ENCODE assay signal across 7 mouse cellular contexts in genomic region chr17:74717618-74718151, GRCm38 (mm10). TPM values are rescaled to one million over a fixed set of nuclear protein-coding genes. Genes with fewer than 3 reads are reported as not detected.
DNase-seq lines count a peak whose midpoint lies in the region; ATAC-seq lines count a peak whose summit lies in the region.

Ttc27 (plus strand) TSS chr17:74717732.

- H3K27ac ChIP-seq in embryonic facial prominence, embryonic 12.5 days = no peak within 1 kb of the TSS
- no peak within 1 kb of the TSS for H3K27ac ChIP-seq in limb, embryonic 11.5 days (replicated peaks; ENCODE audit: low read depth, low read length)
- H3K27ac ChIP-seq in midbrain, embryonic 14.5 days (replicated peaks; ENCODE audit: low read depth, low read length) = no peak within 1 kb of the TSS

- WGBS in embryonic facial prominence, embryonic 12.5 days = under 1% methylated on average over 31 of the region's 31 CpGs
- 1% methylated on average over 31 of the region's 31 CpGs for WGBS in limb, embryonic 11.5 days
- WGBS in midbrain, embryonic 14.5 days = under 1% methylated on average over 31 of the region's 31 CpGs

- peak within 1 kb of the TSS; percentile 82 for H3K4me3 ChIP-seq in embryonic facial prominence, embryonic 12.5 days
- H3K4me3 ChIP-seq in limb, embryonic 11.5 days (ENCODE audit: low read depth, low read length) = peak within 1 kb of the TSS; percentile 70
- H3K4me3 ChIP-seq in midbrain, embryonic 14.5 days (replicated peaks; ENCODE audit: low read depth, low read length) = peak within 1 kb of the TSS; percentile 44

- peak; percentile 95 for DNase-seq in adrenal gland, postnatal 25 days
- DNase-seq in heart, adult 11 months = peak; percentile 100
- DNase-seq in kidney, adult 18-20 months = peak; percentile 96
- peak; percentile 97 for DNase-seq in limb, embryonic 11.5 days (ENCODE audit: low spot score)
- DNase-seq in midbrain, embryonic 14.5 days = peak; percentile 99
- DNase-seq in spleen, adult 18-20 months = peak; percentile 87 to 91

- peaks cover 11% of the 10 kb centered on the region for H3K36me3 ChIP-seq in embryonic facial prominence, embryonic 12.5 days
- H3K36me3 ChIP-seq in limb, embryonic 11.5 days (ENCODE audit: control insufficient read depth, insufficient read depth, low read length) = no peaks in the 10 kb centered on the region
- H3K36me3 ChIP-seq in midbrain, embryonic 14.5 days (ENCODE audit: control insufficient read depth, insufficient read depth, low read length) = peaks cover 12% of the 10 kb centered on the region

- peaks cover 3% of the 10 kb centered on the region for H3K4me1 ChIP-seq in embryonic facial prominence, embryonic 12.5 days
- H3K4me1 ChIP-seq in limb, embryonic 11.5 days (ENCODE audit: control insufficient read depth, insufficient read depth, low read length) = no peaks in the 10 kb centered on the region
- 0 out of 2 replicates have a peak, but pooled peaks cover 3% of the 10 kb centered on the region for H3K4me1 ChIP-seq in midbrain, embryonic 14.5 days (ENCODE audit: control insufficient read depth, insufficient read depth, low read length)

- no peaks in the 10 kb centered on the region for H3K27me3 ChIP-seq in embryonic facial prominence, embryonic 12.5 days
- no peaks in the 10 kb centered on the region for H3K27me3 ChIP-seq in limb, embryonic 11.5 days (ENCODE audit: control insufficient read depth, insufficient read depth, low read length)
- H3K27me3 ChIP-seq in midbrain, embryonic 14.5 days (ENCODE audit: control insufficient read depth, insufficient read depth, low read length) = no peaks in the 10 kb centered on the region

- H3K9me3 ChIP-seq in embryonic facial prominence, embryonic 12.5 days = no peaks in the 10 kb centered on the region
- no peaks in the 10 kb centered on the region for H3K9me3 ChIP-seq in limb, embryonic 11.5 days (ENCODE audit: control insufficient read depth, low read length)
- H3K9me3 ChIP-seq in midbrain, embryonic 14.5 days (ENCODE audit: control insufficient read depth, low read length) = no peaks in the 10 kb centered on the region

- ATAC-seq in embryonic facial prominence, embryonic 12.5 days (ENCODE audit: insufficient number of reproducible peaks, insufficient read depth, low FRiP score, low TSS enrichment) = peak; percentile 64
- ATAC-seq in limb, embryonic 11.5 days (ENCODE audit: insufficient number of reproducible peaks, low FRiP score, low TSS enrichment, low read depth) = peak; percentile 86
- peak; percentile 91 for ATAC-seq in midbrain, embryonic 14.5 days (ENCODE audit: low FRiP score, low TSS enrichment)

- peak within 1 kb of the TSS; percentile 80 for H3K4me2 ChIP-seq in embryonic facial prominence, embryonic 12.5 days (replicated peaks)
- H3K4me2 ChIP-seq in limb, embryonic 11.5 days (ENCODE audit: low read depth, severe bottlenecking) = peak within 1 kb of the TSS; percentile 71
- H3K4me2 ChIP-seq in midbrain, embryonic 14.5 days (ENCODE audit: low read length) = peak within 1 kb of the TSS; percentile 67

- H3K9ac ChIP-seq in embryonic facial prominence, embryonic 12.5 days = peak within 1 kb of the TSS; percentile 71
- H3K9ac ChIP-seq in limb, embryonic 11.5 days (ENCODE audit: low read length) = peak within 1 kb of the TSS; percentile 51
- H3K9ac ChIP-seq in midbrain, embryonic 14.5 days (replicated peaks; ENCODE audit: low read length) = peak within 1 kb of the TSS; percentile 46

RNA-seq across cellular contexts. Expression of gene Ttc27, which starts in this region (rescaled TPM):
- total RNA-seq in adrenal gland, postnatal 25 days (2021) = 24.2 and 31.7 TPM in 2 replicates
- polyA plus RNA-seq in embryonic facial prominence, embryonic 12.5 days (2016; fragmentation: Nextera tagmentation; extraction: Ambion mirVana) = 25.9 and 26.8 TPM in 2 replicates
- 29.6 and 31.0 TPM in 2 replicates for polyA plus RNA-seq in limb, embryonic 11.5 days (2014; fragmentation: Nextera tagmentation; extraction: Ambion mirVana)
- polyA plus RNA-seq in midbrain, embryonic 14.5 days (2014; fragmentation: Nextera tagmentation; extraction: Ambion mirVana) = 15.9 and 22.9 TPM in 2 replicates
